Mouse (Mus musculus): ENCODE data around the gene Gm11733. TPM values are rescaled to one million over a fixed set of nuclear protein-coding genes. Genes with fewer than 3 reads are reported as not detected.

The Gm11733 gene
- total and polyA plus RNA-seq, 3 experiments: 0.10 TPM; not detected in 2

DNA sequence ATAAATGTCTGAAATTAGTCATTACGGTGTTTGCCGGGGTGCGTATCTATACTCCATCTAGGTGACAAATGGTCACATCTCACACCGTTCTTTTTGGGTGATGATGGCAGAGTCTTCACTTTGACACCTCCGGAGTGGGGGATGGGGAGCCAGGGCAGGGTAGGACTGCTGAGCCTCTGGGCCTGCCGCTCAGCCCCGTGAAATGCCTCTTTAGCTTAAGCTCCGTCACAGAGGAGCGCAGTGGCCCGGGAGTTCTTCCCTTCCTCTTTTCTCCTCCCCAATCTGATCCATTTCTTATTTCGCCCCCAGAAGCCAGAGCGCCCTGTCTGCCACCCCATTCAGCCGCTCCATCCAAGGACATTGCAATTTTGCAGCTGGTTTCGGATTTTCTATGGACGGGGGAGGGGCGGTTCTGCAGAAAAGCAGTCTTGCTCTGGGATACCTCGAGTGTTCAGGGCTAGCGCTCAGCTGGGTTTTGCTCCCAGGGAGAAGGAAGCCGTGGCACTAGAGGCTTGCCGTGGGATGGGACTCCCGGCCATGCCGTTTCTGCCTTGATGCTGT, 43.2 kb upstream of the Gm11733 start:
- Histone ChIP-seq H3K36me3 (replicated peaks in 1 of 2; ENCODE audit: control insufficient read depth in 1 of 2, insufficient read depth in 1 of 2, low read length in 1 of 2) (no peaks in the 10 kb centered on the region), H3K27me3 (replicated peaks) (no peaks in the 10 kb centered on the region), H3K9me3 (replicated peaks; ENCODE audit: low read length) (no peaks in the 10 kb centered on the region), H3K4me2 (ENCODE audit: insufficient read depth, low read depth, poor library complexity, severe bottlenecking) (no peak overlapping the region), H3K4me1 (ENCODE audit: control insufficient read depth in 1 of 2, insufficient read depth in 2 of 2) (peaks cover 24 to 55% of the 10 kb centered on the region in 2 experiments), H3K27ac (ENCODE audit: insufficient read depth, low read depth) (no peak overlapping the region), H3K4me3 (replicated peaks in 1 of 3; ENCODE audit: low read depth in 2 of 3, low read length in 2 of 3, poor library complexity in 1 of 3) (no peak overlapping the region), H3K79me2 (replicated peaks; ENCODE audit: control insufficient read depth, extremely low read depth, insufficient read depth, poor library complexity, severe bottlenecking) (no peaks in the 10 kb centered on the region), H3K9ac (ENCODE audit: insufficient read depth, low read depth) (no peak overlapping the region)
- in situ Hi-C loops (cut with MboI; ENCODE audit: low pct_ligation_motif_present, low pct_unique_long_range_greater_than_20kb, low sequenced_read_pairs) (no loop called here), dilution Hi-C loops (cut with MboI; ENCODE audit: extremely low pct_ligation_motif_present, extremely low pct_unique_long_range_greater_than_20kb, low sequenced_read_pairs) (no loop called here)
- TF ChIP-seq ZC3H11A (IDR thresholded peaks at IDR 0.05; ENCODE audit: low read depth, low read length) (no peak), ZNF384 (IDR thresholded peaks at IDR 0.05; ENCODE audit: low read depth, low read length) (no peak), ELF1 (IDR thresholded peaks at IDR 0.05; ENCODE audit: low read depth, low read length) (no peak), MAZ (IDR thresholded peaks at IDR 0.05; ENCODE audit: low read depth, low read length) (no peak), UBTF (IDR thresholded peaks at IDR 0.05; ENCODE audit: low read depth, low read length) (no peak), PAX5 (IDR thresholded peaks at IDR 0.05; ENCODE audit: low read length) (no peak), CHD2 (IDR thresholded peaks at IDR 0.05; ENCODE audit: low read length) (no peak), BHLHE40 (IDR thresholded peaks at IDR 0.05; ENCODE audit: low read depth, low read length) (no peak), MAFK (IDR thresholded peaks at IDR 0.05; ENCODE audit: insufficient replicate concordance, low read length) (no peak), MYC (IDR thresholded peaks at IDR 0.05; ENCODE audit: low read depth, low read length) (no peak), JUN (IDR thresholded peaks at IDR 0.05; ENCODE audit: insufficient read depth, low read depth, low read length) (no peak)
- DNase-seq (ENCODE audit: extremely low read depth): no peak

DNA sequence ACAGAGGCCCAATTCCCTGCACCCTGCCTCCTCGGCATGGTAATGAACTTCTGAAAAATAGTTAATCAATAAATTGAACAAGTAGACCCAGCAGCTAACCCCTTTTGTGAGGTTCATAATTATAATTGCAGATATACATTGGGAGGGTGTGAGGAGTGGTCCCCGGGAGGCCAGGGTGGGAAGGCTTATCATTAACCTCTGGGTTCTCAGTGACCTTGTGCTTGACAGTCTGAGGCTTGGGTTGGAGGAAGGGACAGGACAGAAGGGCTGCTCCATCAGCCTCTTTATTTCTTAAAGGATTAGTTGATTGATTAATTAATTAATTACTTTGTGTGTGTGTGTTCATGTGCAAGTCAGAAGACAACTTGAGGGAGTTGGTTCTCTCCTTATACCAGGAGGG, 40.1 kb upstream of the Gm11733 start:
- Histone ChIP-seq H3K27me3 (replicated peaks) (no peaks in the 10 kb centered on the region), H3K4me1 (ENCODE audit: control insufficient read depth in 1 of 2, insufficient read depth in 2 of 2) (peaks cover 15 to 33% of the 10 kb centered on the region in 2 experiments), H3K9ac (ENCODE audit: insufficient read depth, low read depth) (no peak overlapping the region), H3K36me3 (replicated peaks in 1 of 2; ENCODE audit: control insufficient read depth in 1 of 2, insufficient read depth in 1 of 2, low read length in 1 of 2) (no peaks in the 10 kb centered on the region), H3K4me2 (ENCODE audit: insufficient read depth, low read depth, poor library complexity, severe bottlenecking) (no peak overlapping the region), H3K4me3 (replicated peaks in 1 of 3; ENCODE audit: low read depth in 2 of 3, low read length in 2 of 3, poor library complexity in 1 of 3) (no peak overlapping the region), H3K27ac (ENCODE audit: insufficient read depth, low read depth) (no peak overlapping the region), H3K9me3 (replicated peaks; ENCODE audit: low read length) (no peaks in the 10 kb centered on the region), H3K79me2 (replicated peaks; ENCODE audit: control insufficient read depth, extremely low read depth, insufficient read depth, poor library complexity, severe bottlenecking) (no peaks in the 10 kb centered on the region)
- TF ChIP-seq UBTF (IDR thresholded peaks at IDR 0.05; ENCODE audit: low read depth, low read length) (no peak), MAFK (IDR thresholded peaks at IDR 0.05; ENCODE audit: insufficient replicate concordance, low read length) (no peak), TBP (conservative IDR thresholded peaks at IDR 0.05; ENCODE audit: low read depth, low read length) (no peak), MEF2A (IDR thresholded peaks at IDR 0.05; ENCODE audit: borderline replicate concordance, low read depth, low read length) (no peak), RAD21 (IDR thresholded peaks at IDR 0.05; ENCODE audit: low read depth, low read length) (no peak), MXI1 (IDR thresholded peaks at IDR 0.05; ENCODE audit: low read depth, low read length) (no peak), JUN (IDR thresholded peaks at IDR 0.05; ENCODE audit: insufficient read depth, low read depth, low read length) (no peak), MAX (IDR thresholded peaks at IDR 0.05; ENCODE audit: low read length) (no peak), SIN3A (IDR thresholded peaks at IDR 0.05; ENCODE audit: low read length) (no peak), ETS1 (conservative IDR thresholded peaks at IDR 0.05; ENCODE audit: low read depth, low read length) (no peak), ZNF384 (IDR thresholded peaks at IDR 0.05; ENCODE audit: low read depth, low read length) (no peak), TCF12 (IDR thresholded peaks at IDR 0.05; ENCODE audit: low read depth, low read length) (no peak), JUND (conservative IDR thresholded peaks at IDR 0.05; ENCODE audit: low read depth, low read length) (no peak), CHD2 (IDR thresholded peaks at IDR 0.05; ENCODE audit: low read length) (no peak), RCOR1 (conservative IDR thresholded peaks at IDR 0.05; ENCODE audit: low read depth, low read length) (no peak), NELFE (IDR thresholded peaks at IDR 0.05; ENCODE audit: low read depth, low read length) (no peak), USF1 (IDR thresholded peaks at IDR 0.05; ENCODE audit: low read depth, low read length) (no peak), BHLHE40 (IDR thresholded peaks at IDR 0.05; ENCODE audit: low read depth, low read length) (no peak), HCFC1 (IDR thresholded peaks at IDR 0.05; ENCODE audit: low read depth, low read length) (no peak)
- dilution Hi-C loops (cut with MboI; ENCODE audit: extremely low pct_ligation_motif_present, extremely low pct_unique_long_range_greater_than_20kb, low sequenced_read_pairs) (no loop called here), in situ Hi-C loops (cut with MboI; ENCODE audit: low pct_ligation_motif_present, low pct_unique_long_range_greater_than_20kb, low sequenced_read_pairs) (no loop called here)
- DNase-seq (ENCODE audit: extremely low read depth): no peak
